Mouse (Mus musculus) myocyte (in vitro differentiated cells): ENCODE data around the gene Atp10b.

ENCODE experiments used
- CEBPB ChIP-seq: IDR thresholded peaks from 2 replicates; pipeline ENCODE4 v1.6.1; 2011; ENCODE audit warnings: mild to moderate bottlenecking, moderate library complexity; ENCODE audit not compliant: poor library complexity, insufficient read depth, severe bottlenecking
- POLR2A ChIP-seq: IDR thresholded peaks from one replicate; pipeline ENCODE4 v1.6.1; 2011; ENCODE audit warnings: low read depth, mild to moderate bottlenecking, control low read depth, moderate library complexity; ENCODE audit not compliant: insufficient read length
- USF1 ChIP-seq: IDR thresholded peaks from one replicate; pipeline ENCODE4 v1.6.1; 2011; ENCODE audit warnings: low read depth, mild to moderate bottlenecking, control low read depth, moderate library complexity

DNA sequence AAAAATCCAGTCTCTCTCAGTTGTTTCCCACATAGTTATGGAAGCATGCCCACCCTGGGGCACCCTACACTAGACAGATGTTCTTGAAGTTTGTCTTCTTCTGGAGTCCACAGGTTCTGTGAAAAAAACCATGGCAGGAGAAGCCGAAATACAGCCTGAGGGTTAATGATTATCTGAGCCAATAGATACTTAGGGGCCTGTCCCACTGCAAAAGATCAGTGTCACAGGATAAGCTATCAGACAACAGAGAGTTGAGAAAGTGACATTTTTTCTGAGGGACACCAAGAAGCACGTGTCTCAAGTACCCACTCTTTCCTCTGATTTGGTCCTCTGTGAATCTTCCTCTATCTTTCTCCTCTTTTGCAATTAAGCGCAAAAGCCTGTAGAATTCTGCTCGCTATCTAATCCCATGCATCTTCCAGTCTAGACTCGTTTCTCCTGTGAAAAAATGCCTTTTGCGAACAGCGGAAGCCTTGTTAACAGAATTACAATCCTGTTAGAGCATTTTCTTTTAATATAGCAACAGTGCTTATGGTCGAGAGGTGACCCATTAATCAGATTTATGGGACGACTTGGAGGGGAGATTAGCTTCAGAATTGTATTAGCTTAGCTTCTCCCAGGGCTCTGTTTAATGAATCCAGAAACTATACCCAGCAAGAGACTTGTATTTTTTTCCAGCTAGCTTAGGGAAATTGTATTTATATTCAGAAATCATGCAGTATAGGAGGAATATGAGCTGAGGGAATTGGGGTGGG lies 10.7 kb downstream of the Atp10b start:
- no peak for TF ChIP-seq POLR2A
- TF ChIP-seq CEBPB: no peak
- no peak for TF ChIP-seq USF1
